Mouse (Mus musculus): ENCODE measurements around the gene Pik3r1. TPM values are rescaled to one million over a fixed set of nuclear protein-coding genes. Genes with fewer than 3 reads are reported as not detected.

Gene Pik3r1
- polyA plus RNA-seq, 1 experiment from 2014 or later: 18.5 TPM

- H3K4me1 ChIP-seq (ENCODE audit: insufficient read depth): peaks cover 10% of the 10 kb centered on the region
- H3K9me3 ChIP-seq (ENCODE audit: low read length): no peaks in the 10 kb centered on the region
- H3K4me3 ChIP-seq (ENCODE audit: low read depth, low read length): no peak overlapping the region
- DNase-seq: no peak
- no peak for ATAC-seq
- no peak for TF ChIP-seq CTCF (IDR thresholded peaks at IDR 0.05; ENCODE audit: low read depth)
- no peak for TF ChIP-seq EP300 (IDR thresholded peaks at IDR 0.05; ENCODE audit: low read depth)
- 79% methylated on average over 4 of the region's 4 CpGs for WGBS (ENCODE audit: insufficient replicate concordance)
- peak overlapping the region; percentile 20; the same call in 1 of the 2 replicates for H3K27ac ChIP-seq (ENCODE audit: low read depth)
- no peaks in the 10 kb centered on the region for H3K27me3 ChIP-seq (ENCODE audit: insufficient read depth, low read length)
- no peak overlapping the region for H3K4me2 ChIP-seq (ENCODE audit: low read depth, low read length)
- no peak overlapping the region for H3K9ac ChIP-seq (replicated peaks)
- no peaks in the 10 kb centered on the region for H3K36me3 ChIP-seq (replicated peaks; ENCODE audit: insufficient read depth, low read length)
Observed at GRCm38 (mm10) chr13:101729248-101730055, 38.6 kb downstream of the Pik3r1 start.

- H3K9me3 ChIP-seq (ENCODE audit: low read length): no peaks in the 10 kb centered on the region
- TF ChIP-seq EP300 (IDR thresholded peaks at IDR 0.05; ENCODE audit: low read depth) (no peak), CTCF (IDR thresholded peaks at IDR 0.05; ENCODE audit: low read depth) (peak; percentile 59)
- H3K9ac ChIP-seq (replicated peaks): no peak overlapping the region
- no peak for DNase-seq
- H3K27me3 ChIP-seq (ENCODE audit: insufficient read depth, low read length): no peaks in the 10 kb centered on the region
- H3K4me3 ChIP-seq (ENCODE audit: low read depth, low read length): no peak overlapping the region
- peaks cover 10% of the 10 kb centered on the region for H3K4me1 ChIP-seq (ENCODE audit: insufficient read depth)
- 62% methylated on average over 7 of the region's 7 CpGs for WGBS (ENCODE audit: insufficient replicate concordance)
- peak; percentile 51; the same call in 1 of the 2 replicates for ATAC-seq
- peak overlapping the region; percentile 20; the same call in 1 of the 2 replicates for H3K27ac ChIP-seq (ENCODE audit: low read depth)
- H3K4me2 ChIP-seq (ENCODE audit: low read depth, low read length): 0 out of 2 replicates have a peak overlapping the region, but pooled peaks have one; percentile 10
- no peaks in the 10 kb centered on the region for H3K36me3 ChIP-seq (replicated peaks; ENCODE audit: insufficient read depth, low read length)
Observed at GRCm38 (mm10) chr13:101728816-101729215, 39.2 kb downstream of the Pik3r1 start.

DNA sequence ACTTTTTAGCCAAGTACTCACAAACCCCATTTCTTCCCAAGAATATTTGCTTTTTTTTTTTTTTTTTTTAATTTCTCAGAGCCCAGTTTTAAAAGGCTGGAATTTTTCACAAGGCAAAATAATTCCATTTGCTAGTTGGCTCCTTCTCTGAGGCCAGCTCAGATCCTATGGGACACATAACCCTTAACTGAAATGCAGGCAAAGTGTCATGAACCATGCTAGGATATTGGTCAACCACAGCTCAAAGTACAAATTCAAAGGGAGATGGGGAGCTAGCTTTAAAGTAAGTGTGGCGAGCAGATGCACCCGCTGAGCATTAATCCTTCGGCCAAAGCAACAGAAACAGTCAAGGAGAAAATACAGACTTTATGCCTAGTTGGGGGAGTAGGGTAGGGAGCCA lies 39.7 kb downstream of the Pik3r1 start:
- WGBS (ENCODE audit: insufficient replicate concordance): 52% methylated on average over 3 of the region's 3 CpGs
- DNase-seq: no peak

DNA sequence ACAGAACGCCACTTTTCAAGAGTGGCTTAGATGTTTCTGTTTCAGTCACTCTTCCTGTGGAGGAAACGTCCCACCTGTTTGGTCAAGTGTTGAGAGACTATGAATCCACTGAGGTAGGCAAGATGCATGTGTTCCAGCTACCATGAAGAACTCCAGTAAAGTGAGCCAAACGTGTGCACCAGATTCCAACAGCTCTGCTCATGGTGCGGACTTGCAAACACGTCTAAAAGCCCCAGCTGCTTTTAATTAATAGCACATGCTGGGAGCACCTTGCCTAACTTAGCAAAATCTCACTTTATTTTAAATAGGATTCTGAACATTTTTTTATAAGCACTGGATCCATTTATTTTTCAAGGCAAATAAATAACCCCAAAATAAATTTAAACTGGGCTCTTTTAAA lies 40.2 kb downstream of the Pik3r1 start:
- TF ChIP-seq EP300 (IDR thresholded peaks at IDR 0.05; ENCODE audit: low read depth) (no peak), CTCF (IDR thresholded peaks at IDR 0.05; ENCODE audit: low read depth) (no peak)

More for the DNA sequence above, 39.7 kb downstream of the Pik3r1 start:
- 0 out of 2 replicates have a peak overlapping the region, but pooled peaks have one; percentile 10 for H3K4me2 ChIP-seq (ENCODE audit: low read depth, low read length)
- H3K9me3 ChIP-seq (ENCODE audit: low read length): no peaks in the 10 kb centered on the region
- H3K27ac ChIP-seq (ENCODE audit: low read depth): peak overlapping the region; percentile 20; the same call in 1 of the 2 replicates
- H3K4me3 ChIP-seq (ENCODE audit: low read depth, low read length): no peak overlapping the region
- no peaks in the 10 kb centered on the region for H3K36me3 ChIP-seq (replicated peaks; ENCODE audit: insufficient read depth, low read length)
- no peak for TF ChIP-seq EP300 (IDR thresholded peaks at IDR 0.05; ENCODE audit: low read depth)
- no peak for TF ChIP-seq CTCF (IDR thresholded peaks at IDR 0.05; ENCODE audit: low read depth)
- H3K27me3 ChIP-seq (ENCODE audit: insufficient read depth, low read length): no peaks in the 10 kb centered on the region
- peak; percentile 64; the same call in 1 of the 2 replicates for ATAC-seq
- no peak overlapping the region for H3K9ac ChIP-seq (replicated peaks)
- H3K4me1 ChIP-seq (ENCODE audit: insufficient read depth): peaks cover 10% of the 10 kb centered on the region

GRCm38 (mm10) chr13:101726922-101727321 lies 41.1 kb downstream of the Pik3r1 start:
- 78% methylated on average over 3 of the region's 3 CpGs for WGBS (ENCODE audit: insufficient replicate concordance)
- H3K27ac ChIP-seq (ENCODE audit: low read depth): no peak overlapping the region
- ATAC-seq (no peak), DNase-seq (no peak)
- H3K36me3 ChIP-seq (replicated peaks; ENCODE audit: insufficient read depth, low read length): no peaks in the 10 kb centered on the region
- H3K4me1 ChIP-seq (ENCODE audit: insufficient read depth): peaks cover 10% of the 10 kb centered on the region; the same call in 1 of the 2 replicates
- no peak overlapping the region for H3K4me3 ChIP-seq (ENCODE audit: low read depth, low read length)
- no peaks in the 10 kb centered on the region for H3K27me3 ChIP-seq (ENCODE audit: insufficient read depth, low read length)
- no peak overlapping the region for H3K4me2 ChIP-seq (ENCODE audit: low read depth, low read length)
- no peak overlapping the region for H3K9ac ChIP-seq (replicated peaks)
- no peak for TF ChIP-seq CTCF (IDR thresholded peaks at IDR 0.05; ENCODE audit: low read depth)
- no peak for TF ChIP-seq EP300 (IDR thresholded peaks at IDR 0.05; ENCODE audit: low read depth)
- no peaks in the 10 kb centered on the region for H3K9me3 ChIP-seq (ENCODE audit: low read length)

More for the DNA sequence above, 40.2 kb downstream of the Pik3r1 start:
- Histone ChIP-seq H3K9ac (replicated peaks) (no peak overlapping the region), H3K9me3 (ENCODE audit: low read length) (no peaks in the 10 kb centered on the region), H3K4me1 (ENCODE audit: insufficient read depth) (peaks cover 10% of the 10 kb centered on the region), H3K27me3 (ENCODE audit: insufficient read depth, low read length) (no peaks in the 10 kb centered on the region), H3K4me2 (ENCODE audit: low read depth, low read length) (no peak overlapping the region), H3K27ac (ENCODE audit: low read depth) (no peak overlapping the region), H3K36me3 (replicated peaks; ENCODE audit: insufficient read depth, low read length) (no peaks in the 10 kb centered on the region), H3K4me3 (ENCODE audit: low read depth, low read length) (no peak overlapping the region)
- DNase-seq (no peak), ATAC-seq (no peak)
- 84% methylated on average over 5 of the region's 5 CpGs for WGBS (ENCODE audit: insufficient replicate concordance)

DNA sequence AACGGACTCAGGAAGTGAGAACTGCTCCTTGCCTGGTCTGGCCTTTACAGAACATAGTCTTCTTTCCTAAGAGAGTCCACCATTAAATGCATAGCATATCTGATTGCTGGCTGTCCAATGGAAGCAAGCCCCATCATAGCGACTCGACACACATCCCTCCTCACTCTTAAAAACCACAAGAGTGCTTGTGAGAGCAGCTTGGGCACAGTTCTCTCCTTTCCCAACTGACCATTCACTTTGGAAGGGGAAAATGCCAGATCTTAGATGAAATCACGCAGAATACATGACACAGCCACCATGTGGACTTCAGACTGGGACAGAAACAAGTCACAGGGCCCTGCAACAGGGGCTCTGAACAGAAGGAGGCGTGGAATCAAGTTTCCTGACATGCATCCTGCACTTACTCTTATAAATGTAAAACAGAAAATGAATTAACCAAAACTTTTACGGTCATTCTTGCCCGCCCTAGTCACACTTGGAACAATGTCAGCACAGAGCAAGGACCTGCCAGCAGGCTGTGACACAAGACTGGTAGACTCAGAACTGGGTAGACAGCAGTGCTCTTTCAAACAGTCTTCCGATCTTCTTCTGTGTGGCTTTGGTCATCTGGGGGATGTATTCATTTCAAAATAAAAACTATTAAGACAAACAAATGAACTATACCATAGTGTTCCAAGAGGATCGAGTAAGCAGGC lies 46.0 kb downstream of the Pik3r1 start:
- no peak for ATAC-seq
- 78% methylated on average over 9 of the region's 9 CpGs for WGBS (ENCODE audit: insufficient replicate concordance)
- H3K27ac ChIP-seq (ENCODE audit: low read depth): no peak overlapping the region
- H3K4me3 ChIP-seq (ENCODE audit: low read depth, low read length): no peak overlapping the region
- DNase-seq: no peak
- H3K27me3 ChIP-seq (ENCODE audit: insufficient read depth, low read length): no peaks in the 10 kb centered on the region
- no peak overlapping the region for H3K4me2 ChIP-seq (ENCODE audit: low read depth, low read length)
- no peak overlapping the region for H3K9ac ChIP-seq (replicated peaks)
- no peak for TF ChIP-seq CTCF (IDR thresholded peaks at IDR 0.05; ENCODE audit: low read depth)
- no peak for TF ChIP-seq EP300 (IDR thresholded peaks at IDR 0.05; ENCODE audit: low read depth)
- peaks cover 19% of the 10 kb centered on the region for H3K4me1 ChIP-seq (ENCODE audit: insufficient read depth)
- no peaks in the 10 kb centered on the region for H3K9me3 ChIP-seq (ENCODE audit: low read length)
- no peaks in the 10 kb centered on the region for H3K36me3 ChIP-seq (replicated peaks; ENCODE audit: insufficient read depth, low read length)

Measured in liver, postnatal 0 days (tissue).